Mouse (Mus musculus) gastrocnemius, postnatal 36 days (tissue): ENCODE measurements at regions not wholly inside any gene's neighbourhood (a gene's known extent, or its start where the extent isn't known, plus 50 kb on each side); places are given as distances from the start of the nearest gene placed in this dataset.

Experiments
- DNase-seq, 2 experiments: peaks; one replicate each; pipeline ENCODE4 v3.0.0; 2022
- intact Hi-C: fragments of 180-260 bp; cut with DNase I; formaldehyde crosslinking; loops from one replicate; pipeline ENCODE4 v1.15.1; 2025

DNA sequence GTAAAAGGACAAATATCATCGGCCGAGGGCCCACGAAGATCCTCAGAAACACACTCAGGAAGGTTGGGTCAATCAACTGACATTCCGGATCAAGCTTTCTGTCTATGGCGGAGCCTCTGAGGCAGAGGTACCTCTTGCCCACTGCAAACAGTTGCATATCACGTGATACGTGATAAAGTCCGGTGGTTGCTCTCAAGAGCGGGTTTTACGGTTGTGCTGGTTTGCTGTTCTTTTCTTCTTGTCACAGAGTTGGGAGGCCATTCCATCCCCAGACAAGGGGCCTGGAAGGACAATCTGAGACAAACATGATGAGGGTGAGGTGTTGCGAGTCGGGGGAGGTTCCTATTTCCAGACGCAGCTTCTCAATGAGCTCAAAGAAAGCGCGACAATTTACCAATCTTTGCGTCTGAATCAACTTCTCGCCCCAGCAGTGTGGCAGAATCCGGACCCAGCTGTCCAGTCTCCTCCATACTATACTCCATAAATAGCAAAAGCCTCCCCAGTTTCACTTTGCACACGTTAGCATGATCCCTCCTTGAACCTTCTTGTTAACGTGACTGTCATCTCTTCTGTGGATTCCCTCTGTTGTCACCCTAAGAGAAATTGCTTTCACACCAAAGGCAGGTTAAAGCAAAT, 66.0 kb downstream of the Dyrk2 start:
- no peak for DNase-seq
- intact Hi-C loops, result no loop called here

DNA sequence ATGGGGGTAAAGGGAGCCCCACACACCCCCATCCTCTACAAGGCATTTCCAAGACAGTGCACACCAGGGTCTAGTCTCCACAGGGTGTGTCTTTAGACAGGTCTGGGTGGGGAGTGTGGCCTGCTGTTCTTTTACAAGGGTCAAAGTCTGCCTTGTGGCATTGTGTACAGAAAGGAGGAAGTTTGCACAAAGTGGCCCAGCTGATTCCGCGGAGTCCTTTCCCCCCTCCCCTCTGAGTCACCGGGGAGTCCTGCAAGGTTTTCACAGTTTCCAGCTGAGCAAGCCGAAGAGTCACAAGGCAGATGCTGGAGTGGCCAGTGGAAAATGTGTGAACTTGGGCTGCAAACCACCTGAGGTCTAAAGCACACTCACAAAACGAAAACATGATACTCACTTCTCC, 65.4 kb downstream of the Dyrk2 start:
- intact Hi-C loops, result no loop called here
- no peak for DNase-seq
